Mouse (Mus musculus) regulatory T cell (primary cell): Measurements from ENCODE around the gene Arl8b.

Source experiments
- in situ Hi-C: fragments of 300-600 bp; cut with MboI, MseI; formaldehyde crosslinking; loops from one replicate; pipeline ENCODE4 v1.15.1; 2025; ENCODE audit warnings: high pct_unique_total_duplicates

Arl8b gene

GRCm38 (mm10) chr6:108784056-108784455 is 1.2 kb downstream of the Arl8b start:
- in situ Hi-C loops = no loop called here

GRCm38 (mm10) chr6:108784796-108785195 is 1.9 kb downstream of the Arl8b start:
- in situ Hi-C loops = no loop called here

GRCm38 (mm10) chr6:108785551-108785950 is 2.7 kb downstream of the Arl8b start:
- in situ Hi-C loops = no loop called here

GRCm38 (mm10) chr6:108791498-108791897 is 8.6 kb downstream of the Arl8b start:
- in situ Hi-C loops = no loop called here

GRCm38 (mm10) chr6:108795912-108796311 is 13.0 kb downstream of the Arl8b start:
- in situ Hi-C loops = no loop called here

GRCm38 (mm10) chr6:108796706-108797105 is 13.8 kb downstream of the Arl8b start:
- in situ Hi-C loops = no loop called here

GRCm38 (mm10) chr6:108805194-108805593 is 22.3 kb downstream of the Arl8b start:
- in situ Hi-C loops = no loop called here

- in situ Hi-C loops = no loop called here
Observed at GRCm38 (mm10) chr6:108805871-108806270, 23.0 kb downstream of the Arl8b start.

GRCm38 (mm10) chr6:108807446-108807845 is 24.5 kb downstream of the Arl8b start:
- in situ Hi-C loops = no loop called here

GRCm38 (mm10) chr6:108808786-108809185 is 25.9 kb downstream of the Arl8b start:
- in situ Hi-C loops = no loop called here

GRCm38 (mm10) chr6:108810237-108810636 is 27.3 kb downstream of the Arl8b start:
- in situ Hi-C loops = no loop called here

- in situ Hi-C loops = no loop called here
Observed at GRCm38 (mm10) chr6:108812134-108812533, 29.2 kb downstream of the Arl8b start.

- in situ Hi-C loops = no loop called here
Observed at GRCm38 (mm10) chr6:108817510-108817909, 34.6 kb downstream of the Arl8b start.

- in situ Hi-C loops = no loop called here
Observed at GRCm38 (mm10) chr6:108824816-108825545, 42.1 kb downstream of the Arl8b start.

GRCm38 (mm10) chr6:108826070-108826469 is 43.2 kb downstream of the Arl8b start:
- in situ Hi-C loops = no loop called here

GRCm38 (mm10) chr6:108827336-108827920 is 44.5 kb downstream of the Arl8b start:
- in situ Hi-C loops = no loop called here

GRCm38 (mm10) chr6:108828234-108828868 is 45.5 kb downstream of the Arl8b start, which contains the start of gene Edem1:
Gene Edem1 (plus strand): TSS chr6:108828641.
- in situ Hi-C loops = no loop called here

GRCm38 (mm10) chr6:108828872-108829271 is 46.0 kb downstream of the Arl8b start:
- in situ Hi-C loops = no loop called here

GRCm38 (mm10) chr6:108829386-108830370 is 46.8 kb downstream of the Arl8b start:
- in situ Hi-C loops = no loop called here

- in situ Hi-C loops = no loop called here
Observed at GRCm38 (mm10) chr6:108832170-108832569, 49.3 kb downstream of the Arl8b start.

GRCm38 (mm10) chr6:108832989-108833388 is 50.1 kb downstream of the Arl8b start:
- in situ Hi-C loops = no loop called here
